Mouse (Mus musculus): ENCODE data around the gene Serpini2. TPM values are rescaled to one million over a fixed set of nuclear protein-coding genes. Genes with fewer than 3 reads are reported as not detected.
"Not testable (repeated sequence)": the region's sequence is repeated elsewhere in the genome, so short reads cannot be mapped to it uniquely, and the experiment has no call there.

Serpini2 gene
- total RNA-seq (2022): not detected

DNA sequence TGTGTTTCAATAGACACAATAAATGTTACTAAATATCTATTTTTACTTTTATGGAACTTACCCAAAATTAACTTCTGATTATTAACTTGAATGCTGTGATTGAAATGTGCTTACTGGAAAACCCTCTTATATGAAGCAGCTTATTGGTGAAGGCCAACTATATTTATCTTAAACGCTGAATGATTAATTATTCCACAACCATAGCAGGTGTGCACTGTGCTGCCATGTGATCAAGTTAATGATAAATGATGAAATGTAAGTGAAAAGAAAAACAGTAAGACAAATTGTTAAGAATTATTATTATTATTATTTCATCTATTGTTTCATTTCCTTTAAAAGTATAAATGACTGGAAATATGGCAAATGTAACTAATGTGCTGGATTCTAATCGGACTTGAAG, at the start of gene Serpini2:
Gene Serpini2 (minus strand): TSS at position 101 of the 400 bp plus-strand sequence.
- no peak for DNase-seq

DNA sequence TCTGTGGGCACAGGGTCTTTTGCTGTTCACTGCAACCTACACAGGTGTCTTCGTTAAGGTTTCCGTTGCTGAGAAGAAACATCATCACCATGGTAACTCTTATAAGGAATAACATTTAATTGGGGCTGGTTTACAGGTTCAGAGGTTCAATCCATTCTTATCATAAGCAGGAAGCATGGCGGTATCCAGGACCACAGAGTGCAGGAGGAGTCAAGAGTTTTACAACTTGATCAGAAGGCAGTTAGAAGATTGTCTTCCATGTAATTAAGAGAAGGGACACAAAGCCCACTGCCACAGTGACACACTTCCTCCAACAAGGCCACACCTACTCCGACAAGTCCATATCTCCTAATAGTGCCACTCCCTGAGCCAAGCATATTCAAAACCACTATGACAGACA, 39.0 kb upstream of the Serpini2 start:
- DNase-seq: no peak

GRCm38 (mm10) chr3:75308228-75308627, 38.4 kb upstream of the Serpini2 start:
- no peak for DNase-seq

DNA sequence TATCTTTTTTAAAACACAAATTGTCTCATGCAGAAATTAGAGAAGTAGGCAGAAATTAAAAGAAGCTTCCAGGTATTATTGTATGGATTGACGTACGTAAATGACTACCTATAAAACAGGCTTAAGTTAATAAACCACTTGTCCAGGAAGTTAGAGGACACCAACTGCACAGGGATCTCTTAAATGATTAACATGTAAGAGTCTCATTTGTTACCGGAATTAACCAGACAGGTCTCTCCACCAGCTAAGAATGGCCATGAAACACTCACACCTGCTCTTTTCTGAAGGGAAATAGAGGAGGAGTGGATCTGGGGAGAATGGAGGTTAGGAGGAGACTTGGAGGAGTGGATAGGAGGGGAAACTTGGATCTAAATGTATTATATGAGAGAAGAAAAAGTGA, 35.7 kb upstream of the Serpini2 start:
- no peak for DNase-seq

GRCm38 (mm10) chr3:75304621-75305020, 34.7 kb upstream of the Serpini2 start:
- DNase-seq: no peak

- DNase-seq: no peak
Observed at GRCm38 (mm10) chr3:75301072-75301471, 31.2 kb upstream of the Serpini2 start.

- not testable (repeated sequence) for DNase-seq
Observed at GRCm38 (mm10) chr3:75299464-75299863, 29.6 kb upstream of the Serpini2 start.

DNA sequence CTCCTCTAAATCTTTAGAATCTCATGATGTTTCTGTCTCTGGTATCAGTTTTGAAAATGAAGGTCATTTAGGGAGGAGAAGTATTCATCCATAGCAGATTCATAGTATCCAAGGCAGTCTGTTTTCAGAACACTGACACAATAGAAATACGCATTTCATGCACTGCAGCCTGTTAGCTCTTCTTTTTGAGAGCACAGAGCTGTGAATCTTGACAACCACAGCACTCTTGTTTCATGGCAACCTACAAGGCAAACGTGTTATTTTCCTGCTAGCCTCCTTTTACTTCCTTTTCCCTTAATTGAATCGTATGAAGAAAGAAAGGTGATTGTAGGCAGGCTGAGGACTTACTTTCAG, 27.9 kb upstream of the Serpini2 start:
- no peak for DNase-seq

GRCm38 (mm10) chr3:75297026-75297757, 27.3 kb upstream of the Serpini2 start:
- DNase-seq: no peak

DNA sequence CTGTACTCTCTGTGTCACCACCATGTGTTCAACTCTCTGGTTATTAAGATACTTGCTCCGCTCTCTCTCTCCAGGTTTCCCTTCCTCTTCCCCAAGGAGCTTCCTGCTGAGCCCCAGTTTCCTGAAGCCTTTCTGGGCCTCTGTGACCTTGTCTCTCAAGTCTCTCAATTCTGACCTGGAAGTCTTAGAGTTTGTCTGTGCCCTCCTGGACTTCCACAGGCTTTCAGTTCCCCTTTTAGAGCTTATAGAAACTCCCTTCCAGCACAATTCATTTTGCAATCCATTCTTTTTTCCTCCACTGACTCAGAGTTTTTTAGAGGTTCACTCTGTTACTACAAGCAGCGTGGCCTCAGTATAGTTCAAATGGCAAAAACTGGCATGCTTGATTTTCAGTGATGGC, 23.4 kb upstream of the Serpini2 start:
- no peak for DNase-seq

- no peak for DNase-seq
Observed at GRCm38 (mm10) chr3:75277455-75277854, 7.6 kb upstream of the Serpini2 start.

- no peak for DNase-seq
Observed at GRCm38 (mm10) chr3:75276522-75276921, 6.6 kb upstream of the Serpini2 start.

GRCm38 (mm10) chr3:75275127-75275526, 5.2 kb upstream of the Serpini2 start:
- DNase-seq: no peak

GRCm38 (mm10) chr3:75259356-75259755, 10.5 kb downstream of the Serpini2 start:
- no peak for DNase-seq

GRCm38 (mm10) chr3:75219694-75220093, 50.2 kb downstream of the Serpini2 start:
- no peak for DNase-seq

GRCm38 (mm10) chr3:75219211-75219610, 50.7 kb downstream of the Serpini2 start:
- no peak for DNase-seq

DNA sequence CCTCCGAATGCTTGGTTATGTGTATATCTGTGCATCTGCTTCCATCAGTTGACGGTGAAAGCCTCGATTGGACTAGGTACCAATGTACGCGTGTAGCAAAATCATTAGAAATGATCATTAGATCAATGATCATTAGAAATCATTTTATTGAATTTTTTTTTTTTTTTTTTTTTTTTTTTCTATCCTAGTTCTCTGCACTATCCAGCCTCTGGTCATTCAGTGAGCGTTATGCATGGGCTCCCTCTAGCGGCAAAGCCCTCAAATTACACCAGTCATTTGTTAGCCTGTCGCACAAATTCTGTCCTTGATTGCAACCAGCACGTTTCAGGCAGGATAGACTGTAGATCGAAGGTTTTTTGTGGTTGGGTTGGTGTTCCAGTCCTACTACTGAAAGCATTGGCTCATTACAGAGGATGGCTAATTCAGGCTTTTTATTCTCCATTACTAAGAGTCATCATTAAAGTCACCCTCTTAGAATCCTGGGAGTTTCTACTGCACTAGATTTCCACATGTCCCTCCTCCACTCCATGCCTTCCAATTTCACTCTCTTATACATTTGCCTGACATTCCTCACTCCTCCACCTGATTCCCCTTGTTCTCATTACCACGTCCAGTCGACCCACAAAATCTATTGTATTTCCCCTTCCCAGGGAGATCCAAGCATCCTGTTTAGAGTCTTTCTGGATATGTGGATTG, 66.9 kb downstream of the Serpini2 start:
- DNase-seq: no peak

Other genes with a start within 250 kb of the Serpini2 start
- not detected for gene Zbbx, start 105.0 kb downstream of the Serpini2 start, total RNA-seq (2022)
- gene Wdr49, start 212.1 kb upstream of the Serpini2 start, total RNA-seq (2022): not detected

All from adrenal gland, adult 8-10 months (tissue).